Mouse (Mus musculus): Measurements from ENCODE around the gene Asgr1. TPM values are rescaled to one million over a fixed set of nuclear protein-coding genes. Genes with fewer than 3 reads are reported as not detected.
A peak's percentile ranks its signal among the peaks of the same experiment; 100 is the strongest.
"Not testable (repeated sequence)": the region's sequence is repeated elsewhere in the genome, so short reads cannot be mapped to it uniquely, and the experiment has no call there.

Gene Asgr1
- total and polyA plus RNA-seq, 2 experiments from 2014 or later = not detected

DNA sequence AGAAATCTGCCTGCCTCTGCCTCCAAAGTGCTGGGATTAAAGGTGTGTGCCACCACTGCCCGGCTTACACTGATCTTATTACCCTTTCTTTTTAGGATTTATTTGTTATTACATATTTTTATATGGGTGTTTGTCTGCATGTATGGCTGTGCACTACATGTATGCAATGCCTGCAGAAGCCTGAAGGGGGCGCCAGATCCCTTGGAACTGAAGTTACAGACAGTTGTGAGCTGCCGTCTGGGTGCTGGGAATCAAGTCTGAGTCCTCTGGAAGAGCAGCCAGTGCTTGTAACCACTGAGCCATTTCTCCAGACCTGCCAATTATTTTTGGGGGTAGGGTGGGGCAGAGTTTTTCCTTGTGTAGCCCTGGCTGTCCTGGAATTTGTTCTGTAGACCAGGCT, 9.2 kb downstream of the Asgr1 start:
- H3K27me3 ChIP-seq (ENCODE audit: control insufficient read depth, insufficient read depth, low read length) = no peaks in the 10 kb centered on the region
- H3K9ac ChIP-seq (replicated peaks; ENCODE audit: low read depth, low read length) = no peak overlapping the region
- no peak overlapping the region for H3K27ac ChIP-seq (ENCODE audit: low read depth)
- no peaks in the 10 kb centered on the region for H3K4me1 ChIP-seq (ENCODE audit: control insufficient read depth, insufficient read depth)
- TF ChIP-seq CTCF (IDR thresholded peaks at IDR 0.05; ENCODE audit: low read depth) (no peak), EP300 (IDR thresholded peaks at IDR 0.05; ENCODE audit: low read depth) (no peak)
- H3K4me2 ChIP-seq (ENCODE audit: low read depth, low read length) = no peak overlapping the region
- no peak for ATAC-seq (ENCODE audit: insufficient read depth, low read depth)
- H3K4me3 ChIP-seq (ENCODE audit: low read depth, low read length) = no peak overlapping the region
- H3K36me3 ChIP-seq (replicated peaks; ENCODE audit: control insufficient read depth, insufficient read depth, low read length) = no peaks in the 10 kb centered on the region
- H3K9me3 ChIP-seq (replicated peaks; ENCODE audit: control insufficient read depth, low read length) = no peaks in the 10 kb centered on the region
- no peak for DNase-seq (ENCODE audit: low spot score)
- 70% methylated on average over 3 of the region's 3 CpGs for WGBS

DNA sequence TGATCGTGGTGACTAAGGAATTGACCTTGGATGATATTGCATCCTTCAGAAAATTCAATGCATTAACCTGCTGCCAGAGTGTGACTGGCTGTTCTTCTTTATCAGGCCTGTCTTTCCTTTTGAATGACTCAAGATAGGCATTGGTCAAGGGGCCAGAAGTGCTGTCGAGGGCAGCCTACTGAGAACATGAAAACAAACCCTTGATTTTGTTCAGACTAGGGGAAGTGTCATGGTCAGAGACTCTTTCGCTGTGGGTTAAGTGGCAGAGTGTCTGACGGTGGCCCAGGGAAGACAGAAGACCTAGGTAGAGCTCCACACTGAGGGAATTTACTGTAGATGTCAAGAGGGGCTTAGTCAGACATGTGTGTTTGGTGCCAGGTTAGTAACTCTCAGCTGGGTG, 12.8 kb downstream of the Asgr1 start:
- no peak for ATAC-seq (ENCODE audit: insufficient read depth, low read depth)
- WGBS = 34% methylated on average over 4 of the region's 4 CpGs
- H3K27ac ChIP-seq (ENCODE audit: low read depth) = no peak overlapping the region
- H3K36me3 ChIP-seq (replicated peaks; ENCODE audit: control insufficient read depth, insufficient read depth, low read length) = no peaks in the 10 kb centered on the region
- H3K4me3 ChIP-seq (ENCODE audit: low read depth, low read length) = no peak overlapping the region
- H3K27me3 ChIP-seq (ENCODE audit: control insufficient read depth, insufficient read depth, low read length) = no peaks in the 10 kb centered on the region
- TF ChIP-seq CTCF (IDR thresholded peaks at IDR 0.05; ENCODE audit: low read depth) (no peak), EP300 (IDR thresholded peaks at IDR 0.05; ENCODE audit: low read depth) (no peak)
- DNase-seq (ENCODE audit: low spot score) = no peak
- H3K4me2 ChIP-seq (ENCODE audit: low read depth, low read length) = no peak overlapping the region
- H3K4me1 ChIP-seq (ENCODE audit: control insufficient read depth, insufficient read depth) = no peaks in the 10 kb centered on the region
- H3K9me3 ChIP-seq (replicated peaks; ENCODE audit: control insufficient read depth, low read length) = no peaks in the 10 kb centered on the region
- no peak overlapping the region for H3K9ac ChIP-seq (replicated peaks; ENCODE audit: low read depth, low read length)

DNA sequence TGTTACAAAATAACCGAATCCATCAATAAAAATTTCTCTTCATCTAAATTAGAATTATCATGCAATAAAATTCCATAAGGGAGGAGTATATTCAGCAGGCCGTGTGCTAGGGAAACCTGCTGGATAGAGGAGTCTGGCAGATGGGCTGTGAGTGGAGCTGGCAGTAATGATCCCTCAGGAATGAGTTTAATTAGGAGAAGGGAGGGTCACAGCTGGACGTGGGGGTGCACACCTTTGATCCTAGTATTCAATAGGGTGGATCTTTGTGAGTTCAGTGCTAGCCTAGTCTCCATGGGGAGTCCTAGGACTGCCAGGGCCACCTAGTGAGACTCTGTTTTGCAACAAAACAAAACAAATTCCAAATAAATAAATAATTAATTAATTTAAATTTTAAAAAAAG, 14.4 kb downstream of the Asgr1 start:
- H3K4me2 ChIP-seq (ENCODE audit: low read depth, low read length) = no peak overlapping the region
- H3K9me3 ChIP-seq (replicated peaks; ENCODE audit: control insufficient read depth, low read length) = no peaks in the 10 kb centered on the region
- H3K27me3 ChIP-seq (ENCODE audit: control insufficient read depth, insufficient read depth, low read length) = no peaks in the 10 kb centered on the region
- ATAC-seq (ENCODE audit: insufficient read depth, low read depth) = no peak
- no peak overlapping the region for H3K9ac ChIP-seq (replicated peaks; ENCODE audit: low read depth, low read length)
- 53% methylated on average over 3 of the region's 3 CpGs for WGBS
- H3K36me3 ChIP-seq (replicated peaks; ENCODE audit: control insufficient read depth, insufficient read depth, low read length) = no peaks in the 10 kb centered on the region
- H3K4me1 ChIP-seq (ENCODE audit: control insufficient read depth, insufficient read depth) = no peaks in the 10 kb centered on the region
- TF ChIP-seq CTCF (IDR thresholded peaks at IDR 0.05; ENCODE audit: low read depth) = no peak
- TF ChIP-seq EP300 (IDR thresholded peaks at IDR 0.05; ENCODE audit: low read depth) = no peak
- no peak overlapping the region for H3K27ac ChIP-seq (ENCODE audit: low read depth)
- DNase-seq (ENCODE audit: low spot score) = no peak
- H3K4me3 ChIP-seq (ENCODE audit: low read depth, low read length) = no peak overlapping the region

DNA sequence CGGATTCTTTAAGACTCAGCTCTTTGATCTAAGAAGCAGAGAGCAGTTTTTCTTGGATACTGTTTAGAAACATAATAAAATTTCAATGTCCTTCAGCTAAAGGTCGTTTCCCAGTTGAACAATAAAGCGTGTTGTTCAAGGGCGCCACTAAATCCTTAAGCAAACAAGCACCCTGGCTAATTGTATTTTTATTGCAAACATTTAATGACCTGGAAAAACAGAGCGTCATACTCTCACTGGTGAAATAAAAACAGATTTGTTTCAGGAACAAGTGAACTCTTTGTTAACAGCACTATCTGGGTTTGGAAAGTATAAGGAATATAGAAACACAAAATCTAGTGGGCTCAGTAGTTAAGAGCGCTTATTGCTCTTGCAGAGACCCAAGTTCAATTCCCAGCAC, 16.2 kb downstream of the Asgr1 start:
- Histone ChIP-seq H3K9me3 (replicated peaks; ENCODE audit: control insufficient read depth, low read length) (no peaks in the 10 kb centered on the region), H3K4me1 (ENCODE audit: control insufficient read depth, insufficient read depth) (no peaks in the 10 kb centered on the region), H3K27me3 (ENCODE audit: control insufficient read depth, insufficient read depth, low read length) (peaks cover 4% of the 10 kb centered on the region; the same call in 1 of the 2 replicates), H3K36me3 (replicated peaks; ENCODE audit: control insufficient read depth, insufficient read depth, low read length) (no peaks in the 10 kb centered on the region), H3K4me2 (ENCODE audit: low read depth, low read length) (no peak overlapping the region), H3K9ac (replicated peaks; ENCODE audit: low read depth, low read length) (no peak overlapping the region), H3K4me3 (ENCODE audit: low read depth, low read length) (no peak overlapping the region), H3K27ac (ENCODE audit: low read depth) (no peak overlapping the region)
- no peak for ATAC-seq (ENCODE audit: insufficient read depth, low read depth)
- no peak for DNase-seq (ENCODE audit: low spot score)
- 61% methylated on average over 6 of the region's 6 CpGs for WGBS
- TF ChIP-seq CTCF (IDR thresholded peaks at IDR 0.05; ENCODE audit: low read depth) (no peak), EP300 (IDR thresholded peaks at IDR 0.05; ENCODE audit: low read depth) (no peak)

DNA sequence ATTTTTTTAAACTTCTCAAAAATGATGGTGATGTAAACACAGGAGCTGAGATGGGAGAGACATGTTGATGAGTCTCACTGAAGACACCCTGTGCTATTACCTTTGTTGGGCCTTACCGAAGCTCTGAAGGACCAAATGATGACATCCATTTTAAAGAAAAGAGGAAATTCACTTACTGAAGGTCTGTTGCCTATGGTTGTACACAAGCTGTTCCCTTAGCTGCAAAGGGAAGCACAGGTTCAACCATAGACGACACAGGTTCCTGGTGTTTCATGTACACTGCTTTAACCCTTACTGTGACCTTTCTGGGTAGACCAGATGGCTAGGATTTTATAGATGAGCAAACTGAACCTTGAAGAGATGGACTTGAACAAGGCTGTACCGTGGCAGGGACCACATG, 16.7 kb downstream of the Asgr1 start:
- H3K9ac ChIP-seq (replicated peaks; ENCODE audit: low read depth, low read length); H3K4me3 ChIP-seq (ENCODE audit: low read depth, low read length); H3K4me1 ChIP-seq (ENCODE audit: control insufficient read depth, insufficient read depth); DNase-seq (ENCODE audit: low spot score); H3K27me3 ChIP-seq (ENCODE audit: control insufficient read depth, insufficient read depth, low read length); H3K27ac ChIP-seq (ENCODE audit: low read depth); ATAC-seq (ENCODE audit: insufficient read depth, low read depth); H3K4me2 ChIP-seq (ENCODE audit: low read depth, low read length); H3K36me3 ChIP-seq (replicated peaks; ENCODE audit: control insufficient read depth, insufficient read depth, low read length); H3K9me3 ChIP-seq (replicated peaks; ENCODE audit: control insufficient read depth, low read length): not testable (repeated sequence)
- WGBS = 74% methylated on average over 3 of the region's 3 CpGs

DNA sequence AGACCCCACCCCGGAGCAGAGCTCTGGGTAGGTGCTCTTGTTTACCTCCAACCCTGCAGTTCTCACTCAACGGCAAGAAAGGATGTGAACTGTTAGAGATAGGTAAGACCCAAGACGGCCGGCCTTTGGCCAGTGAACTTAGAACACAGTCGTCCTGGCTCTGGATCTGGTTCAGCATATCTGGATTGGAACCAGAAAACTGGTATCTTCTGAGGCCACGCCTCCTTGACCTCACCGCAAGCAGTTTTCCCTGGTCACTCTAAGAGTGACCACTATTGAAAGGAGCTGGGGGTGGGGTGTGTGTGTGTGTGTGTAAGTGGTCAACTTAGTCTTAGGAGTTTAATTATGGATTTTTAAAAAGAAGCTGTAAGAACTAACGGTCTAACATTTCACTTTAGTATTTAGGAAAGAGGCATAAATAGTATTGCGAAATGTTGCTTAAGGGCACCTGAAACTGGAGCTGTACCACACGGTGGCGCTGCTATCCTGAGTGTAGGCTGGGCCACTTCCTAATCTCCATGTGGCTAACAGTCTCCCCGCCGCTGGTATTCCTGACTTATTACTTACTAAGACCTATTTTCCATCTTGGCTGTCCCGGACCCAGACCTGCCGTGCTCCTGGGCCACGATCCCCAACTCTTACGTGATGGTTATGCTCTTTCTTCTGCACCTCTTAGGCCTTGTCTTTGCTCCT, 20.6 kb downstream of the Asgr1 start:
- H3K4me2 ChIP-seq (ENCODE audit: low read depth, low read length) = no peak overlapping the region
- no peaks in the 10 kb centered on the region for H3K36me3 ChIP-seq (replicated peaks; ENCODE audit: control insufficient read depth, insufficient read depth, low read length)
- H3K27me3 ChIP-seq (ENCODE audit: control insufficient read depth, insufficient read depth, low read length) = peaks cover 4% of the 10 kb centered on the region; the same call in 1 of the 2 replicates
- H3K4me3 ChIP-seq (ENCODE audit: low read depth, low read length) = no peak overlapping the region
- WGBS = 35% methylated on average over 17 of the region's 17 CpGs
- no peaks in the 10 kb centered on the region for H3K9me3 ChIP-seq (replicated peaks; ENCODE audit: control insufficient read depth, low read length)
- TF ChIP-seq CTCF (IDR thresholded peaks at IDR 0.05; ENCODE audit: low read depth) (peak; percentile 73), EP300 (IDR thresholded peaks at IDR 0.05; ENCODE audit: low read depth) (no peak)
- DNase-seq (ENCODE audit: low spot score) (peak; percentile 72), ATAC-seq (ENCODE audit: insufficient read depth, low read depth) (no peak; the same call in 1 of the 2 replicates)
- H3K27ac ChIP-seq (ENCODE audit: low read depth) = no peak overlapping the region
- no peaks in the 10 kb centered on the region for H3K4me1 ChIP-seq (ENCODE audit: control insufficient read depth, insufficient read depth)
- no peak overlapping the region for H3K9ac ChIP-seq (replicated peaks; ENCODE audit: low read depth, low read length)
